Mouse (Mus musculus) cerebellum, adult 2 months (tissue): ENCODE measurements at regions not wholly inside any gene's neighbourhood (a gene's known extent, or its start where the extent isn't known, plus 50 kb on each side); places are given as distances from the start of the nearest gene placed in this dataset.

Source experiments
- CTCF ChIP-seq: fragments of 200-500 bp; IDR thresholded peaks from 2 replicates; pipeline ENCODE4 v1.5.1; 2011; ENCODE audit warnings: low read depth, mild to moderate bottlenecking, control low read depth, low read length, moderate library complexity, borderline replicate concordance; ENCODE audit not compliant: insufficient read depth
- POLR2A ChIP-seq: fragments of 200-500 bp; IDR thresholded peaks from 2 replicates; pipeline ENCODE4 v1.6.1; 2011; ENCODE audit warnings: low read length, control low read depth, borderline replicate concordance; ENCODE audit not compliant: insufficient read depth

GRCm38 (mm10) chr2:171493741-171494140 is 549.5 kb downstream of the Cbln4 start:
- TF ChIP-seq CTCF (peak; percentile 39; the same call in 1 of the 2 replicates), POLR2A (no peak)
